Mouse (Mus musculus) kidney, embryonic 14.5 days (tissue): Measurements from ENCODE around the gene Mdh2. TPM values are rescaled to one million over a fixed set of nuclear protein-coding genes. Genes with fewer than 3 reads are reported as not detected.

Experiments
- ATAC-seq: fragments of 200-750 bp; cut with Nextera tagmentation; 2 replicates; pipeline ENCODE4 v1.8.0; 2017; ENCODE audit warnings: moderate number of reproducible peaks, mild to moderate bottlenecking, moderate TSS enrichment, moderate library complexity; ENCODE audit not compliant: low FRiP score, low TSS enrichment
- H3K27ac ChIP-seq: fragments of 300-500 bp; sonication (generic); 2 replicates; pipeline ENCODE4 v1.5.1; 2014; ENCODE audit warnings: low read depth, mild to moderate bottlenecking, low read length, moderate library complexity, mixed read lengths
- H3K27me3 ChIP-seq: fragments of 300-500 bp; sonication (generic); 2 replicates; pipeline ENCODE4 v1.6.1; 2014; ENCODE audit warnings: mild to moderate bottlenecking, low read length; ENCODE audit not compliant: control insufficient read depth, insufficient read depth
- H3K36me3 ChIP-seq: fragments of 300-500 bp; sonication (generic); 2 replicates; pipeline ENCODE4 v1.6.1; 2014; ENCODE audit warnings: low read length, mixed read lengths; ENCODE audit not compliant: control insufficient read depth, insufficient read depth
- H3K4me1 ChIP-seq: fragments of 300-500 bp; sonication (generic); 2 replicates; pipeline ENCODE4 v1.6.1; 2014; ENCODE audit warnings: low read length, mixed read lengths; ENCODE audit not compliant: control insufficient read depth, insufficient read depth
- H3K4me2 ChIP-seq: fragments of 300-500 bp; sonication (generic); replicated peaks from 2 replicates; pipeline ENCODE4 v1.6.1; 2014; ENCODE audit warnings: low read depth, mild to moderate bottlenecking, low read length
- H3K4me3 ChIP-seq: fragments of 300-500 bp; sonication (generic); 2 replicates; pipeline ENCODE4 v1.5.1; 2014; ENCODE audit warnings: mild to moderate bottlenecking, low read length
- H3K9ac ChIP-seq: fragments of 300-500 bp; sonication (generic); 2 replicates; pipeline ENCODE4 v1.6.1; 2014; ENCODE audit warnings: low read depth, mild to moderate bottlenecking, low read length, moderate library complexity
- H3K9me3 ChIP-seq: fragments of 300-500 bp; sonication (generic); 2 replicates; pipeline ENCODE4 v1.6.1; 2016; ENCODE audit warnings: low read length; ENCODE audit not compliant: control insufficient read depth
- WGBS: fragments of 180-500 bp; shearing (Covaris S2); extraction: QIAGEN DNeasy Blood & Tissue Kit; methylation state at CpG from one replicate; pipeline ENCODE4 v1.1.7; 2014; 5-methylcytosine and 5-hydroxymethylcytosine counted together
- polyA plus RNA-seq: library from polyadenylated mRNA; unstranded; fragments of >200 nt; fragmentation: Nextera tagmentation; extraction: Ambion mirVana; gene quantifications from 2 replicates; pipeline ENCODE4 v1.2.1, GENCODE M21; 2014

The Mdh2 gene
- polyA plus RNA-seq, 1 experiment from 2014 or later = 590 TPM

GRCm38 (mm10) chr5:135794859-135795181, 16.5 kb downstream of the Mdh2 start:
- ATAC-seq = no peak
- no peaks in the 10 kb centered on the region; the same call in 1 of the 2 replicates for H3K27me3 ChIP-seq
- H3K27ac ChIP-seq = no peak overlapping the region
- H3K9me3 ChIP-seq = no peaks in the 10 kb centered on the region
- H3K4me3 ChIP-seq = peak overlapping the region; percentile 37; the same call in 1 of the 2 replicates
- H3K9ac ChIP-seq = no peak overlapping the region
- H3K36me3 ChIP-seq = peaks cover 23% of the 10 kb centered on the region
- 20% methylated on average over 5 of the region's 5 CpGs for WGBS
- peak overlapping the region; percentile 42 for H3K4me2 ChIP-seq
- peaks cover 5% of the 10 kb centered on the region; the same call in 1 of the 2 replicates for H3K4me1 ChIP-seq

- no peak overlapping the region for H3K27ac ChIP-seq
- no peaks in the 10 kb centered on the region; the same call in none of the 2 replicates for H3K27me3 ChIP-seq
- 50% methylated on average over 4 of the region's 4 CpGs for WGBS
- H3K9ac ChIP-seq = no peak overlapping the region
- H3K4me3 ChIP-seq = no peak overlapping the region
- no peak overlapping the region for H3K4me2 ChIP-seq
- H3K9me3 ChIP-seq = no peaks in the 10 kb centered on the region
- H3K4me1 ChIP-seq = no peaks in the 10 kb centered on the region
- no peak for ATAC-seq
- H3K36me3 ChIP-seq = no peaks in the 10 kb centered on the region
These were observed 21.5 kb downstream of the Mdh2 start for GRCm38 (mm10) chr5:135799746-135800145.

DNA sequence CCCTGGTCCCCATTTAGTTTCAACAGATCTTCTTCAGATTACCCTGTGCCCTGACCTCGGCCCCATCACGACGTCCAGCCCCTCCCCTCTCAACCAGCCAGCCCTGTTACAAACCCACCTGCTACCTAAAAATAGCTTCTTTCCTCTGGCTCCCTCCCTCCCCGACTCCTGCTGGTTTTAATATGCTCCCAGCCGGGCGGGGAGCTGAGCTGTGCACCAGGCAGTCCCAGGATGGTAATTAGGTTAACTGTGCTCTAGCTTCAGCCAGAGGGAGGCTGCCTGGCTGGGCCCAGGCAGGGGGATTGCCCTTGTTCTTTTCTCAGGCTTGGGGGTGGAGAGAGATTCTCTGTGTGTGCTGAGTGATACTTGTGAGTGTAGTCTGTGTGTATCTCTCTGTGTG, 22.6 kb downstream of the Mdh2 start:
- 2% methylated on average over 6 of the region's 6 CpGs for WGBS
- Histone ChIP-seq H3K4me3 (no peak overlapping the region), H3K36me3 (no peaks in the 10 kb centered on the region), H3K9ac (no peak overlapping the region), H3K27ac (no peak overlapping the region), H3K4me2 (no peak overlapping the region), H3K9me3 (no peaks in the 10 kb centered on the region), H3K4me1 (no peaks in the 10 kb centered on the region), H3K27me3 (no peaks in the 10 kb centered on the region; the same call in none of the 2 replicates)
- ATAC-seq = no peak

DNA sequence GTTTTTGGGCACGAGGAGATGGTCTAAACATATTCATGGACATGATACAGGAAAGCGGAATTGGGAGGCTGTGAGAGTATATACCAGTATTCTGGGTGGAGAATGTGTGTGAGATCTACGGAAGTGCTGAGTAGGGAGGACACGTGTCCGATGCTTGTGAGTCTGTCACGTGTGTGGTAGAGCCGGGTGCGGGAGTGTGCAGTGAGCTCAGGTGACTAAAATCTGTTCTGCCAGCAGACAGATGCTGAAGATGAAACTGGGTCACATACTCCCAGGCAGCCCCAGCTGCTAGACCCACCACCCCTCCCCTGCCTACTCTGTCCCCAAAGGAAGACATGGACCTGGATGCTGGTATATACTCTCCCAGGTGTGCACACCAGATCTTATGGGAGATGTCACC, 24.4 kb downstream of the Mdh2 start:
- H3K9ac ChIP-seq = no peak overlapping the region
- H3K36me3 ChIP-seq = no peaks in the 10 kb centered on the region
- no peak overlapping the region for H3K27ac ChIP-seq
- no peak overlapping the region for H3K4me2 ChIP-seq
- no peaks in the 10 kb centered on the region for H3K4me1 ChIP-seq
- no peaks in the 10 kb centered on the region for H3K9me3 ChIP-seq
- no peak for ATAC-seq
- WGBS = 94% methylated on average over 8 of the region's 8 CpGs
- no peaks in the 10 kb centered on the region; the same call in 1 of the 2 replicates for H3K27me3 ChIP-seq
- no peak overlapping the region for H3K4me3 ChIP-seq

DNA sequence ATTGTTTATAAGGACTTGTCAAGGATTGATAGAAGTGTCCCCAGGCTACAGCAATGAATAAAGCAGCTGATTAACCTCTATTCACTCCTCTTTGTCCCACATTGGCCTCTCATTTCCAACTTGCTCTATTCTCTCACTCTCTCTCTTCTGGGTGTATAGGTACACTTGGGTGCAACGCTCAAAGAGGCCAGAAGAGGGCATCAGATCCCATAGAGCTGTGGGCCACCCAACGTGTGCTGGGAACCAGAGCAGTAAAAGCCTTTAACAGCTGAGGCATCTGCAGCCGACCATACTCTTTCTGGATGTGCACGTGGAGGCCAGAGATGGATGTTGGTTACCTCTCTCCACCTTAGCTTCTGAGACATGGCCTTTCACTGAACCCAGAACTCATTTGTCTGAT, 24.9 kb downstream of the Mdh2 start:
- no peaks in the 10 kb centered on the region for H3K36me3 ChIP-seq
- H3K4me3 ChIP-seq = no peak overlapping the region
- 75% methylated on average over 4 of the region's 4 CpGs for WGBS
- H3K4me2 ChIP-seq = no peak overlapping the region
- no peak overlapping the region for H3K27ac ChIP-seq
- H3K27me3 ChIP-seq = no peaks in the 10 kb centered on the region; the same call in 1 of the 2 replicates
- H3K9ac ChIP-seq = no peak overlapping the region
- no peaks in the 10 kb centered on the region for H3K9me3 ChIP-seq
- no peak for ATAC-seq
- H3K4me1 ChIP-seq = no peaks in the 10 kb centered on the region

GRCm38 (mm10) chr5:135803676-135804075, 25.4 kb downstream of the Mdh2 start:
- Histone ChIP-seq H3K4me2 (no peak overlapping the region), H3K36me3 (no peaks in the 10 kb centered on the region), H3K9ac (no peak overlapping the region), H3K4me3 (no peak overlapping the region), H3K27ac (no peak overlapping the region), H3K4me1 (no peaks in the 10 kb centered on the region), H3K27me3 (no peaks in the 10 kb centered on the region; the same call in 1 of the 2 replicates), H3K9me3 (no peaks in the 10 kb centered on the region)
- ATAC-seq = no peak
- 89% methylated on average over 4 of the region's 4 CpGs for WGBS

- H3K4me1 ChIP-seq = no peaks in the 10 kb centered on the region
- H3K4me3 ChIP-seq = no peak overlapping the region
- H3K4me2 ChIP-seq = no peak overlapping the region
- WGBS = 68% methylated on average over 2 of the region's 2 CpGs
- no peak for ATAC-seq
- no peak overlapping the region for H3K9ac ChIP-seq
- H3K27me3 ChIP-seq = no peaks in the 10 kb centered on the region; the same call in 1 of the 2 replicates
- no peaks in the 10 kb centered on the region for H3K9me3 ChIP-seq
- no peaks in the 10 kb centered on the region for H3K36me3 ChIP-seq
- no peak overlapping the region for H3K27ac ChIP-seq
These were observed 26.5 kb downstream of the Mdh2 start for GRCm38 (mm10) chr5:135804735-135805134.

DNA sequence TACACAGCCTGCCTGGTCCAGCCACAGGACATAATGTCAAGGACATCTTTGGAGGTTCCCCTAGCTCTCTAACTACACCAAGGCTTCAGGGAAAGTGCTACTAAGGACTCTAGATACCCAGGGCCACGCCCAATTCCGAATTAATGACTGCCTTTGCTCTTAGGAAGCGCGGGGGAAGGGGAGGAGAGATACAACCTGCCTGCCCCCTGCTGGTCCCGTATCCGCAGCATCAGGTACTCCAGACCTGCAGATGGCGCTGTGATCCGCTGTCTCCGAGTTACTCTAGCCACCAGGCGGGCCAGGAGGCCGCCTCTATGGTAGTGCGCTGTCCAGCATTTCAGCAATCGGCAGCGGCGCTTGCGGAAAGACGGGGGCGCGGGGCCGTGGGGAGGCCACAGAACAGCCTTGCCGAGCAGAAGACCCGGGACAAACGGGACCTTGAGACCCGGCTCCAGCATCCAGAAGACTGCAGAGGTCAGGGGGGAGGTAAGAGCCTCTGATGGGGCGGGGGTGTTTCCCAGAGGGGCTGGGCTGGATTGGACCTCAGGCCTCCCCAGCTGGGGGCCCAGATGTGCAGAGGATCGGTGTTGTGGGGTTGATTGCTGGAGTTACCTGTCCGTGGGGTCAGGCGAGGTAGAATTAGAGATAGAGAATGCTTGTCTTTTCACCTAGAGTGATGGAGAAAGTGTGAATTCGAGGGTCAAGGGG, 28.4 kb downstream of the Mdh2 start, which contains the start of gene Srrm3:
Gene Srrm3 (plus strand): TSS at position 336 of the 708 bp plus-strand sequence.
- Histone ChIP-seq H3K36me3 (no peaks in the 10 kb centered on the region), H3K4me2 (no peak within 1 kb of the TSS), H3K4me3 (no peak within 1 kb of the TSS; the same call in 1 of the 2 replicates), H3K27ac (no peak within 1 kb of the TSS), H3K9ac (no peak within 1 kb of the TSS), H3K4me1 (no peaks in the 10 kb centered on the region), H3K9me3 (no peaks in the 10 kb centered on the region), H3K27me3 (no peaks in the 10 kb centered on the region; the same call in 1 of the 2 replicates)
- peak; percentile 73 for ATAC-seq
- WGBS = 4% methylated on average over 29 of the region's 29 CpGs

GRCm38 (mm10) chr5:135807263-135807637, 29.0 kb downstream of the Mdh2 start:
- H3K27me3 ChIP-seq = no peaks in the 10 kb centered on the region; the same call in 1 of the 2 replicates
- H3K4me2 ChIP-seq = no peak overlapping the region
- H3K9me3 ChIP-seq = no peaks in the 10 kb centered on the region
- H3K36me3 ChIP-seq = no peaks in the 10 kb centered on the region
- 53% methylated on average over 3 of the region's 3 CpGs for WGBS
- no peak overlapping the region for H3K27ac ChIP-seq
- H3K4me3 ChIP-seq = no peak overlapping the region
- ATAC-seq = 0 out of 2 replicates have a peak, but pooled peaks have one; percentile 62
- no peaks in the 10 kb centered on the region for H3K4me1 ChIP-seq
- H3K9ac ChIP-seq = no peak overlapping the region
